Mouse (Mus musculus) monocyte, adult 5-6 weeks (primary cell): ENCODE data around the gene Ell. TPM values are rescaled to one million over a fixed set of nuclear protein-coding genes. Genes with fewer than 3 reads are reported as not detected.
A peak's percentile ranks its signal among the peaks of the same experiment; 100 is the strongest.

ENCODE experiments used
- ATAC-seq: fragments of 153-309, 156-312 bp; replicated peaks from 2 replicates; pipeline ENCODE4 v1.8.0; 2017; ENCODE audit warnings: mild to moderate bottlenecking; ENCODE audit not compliant: low TSS enrichment, insufficient number of reproducible peaks, severe bottlenecking, poor library complexity, low FRiP score
- total RNA-seq: library from RNA; stranded (forward); fragments of 200-1000, 200-491, 200-594 nt; gene quantifications from 3 replicates; pipeline ENCODE4 v1.2.3, GENCODE M21; 2017

Ell gene
- total RNA-seq, 1 experiment from 2014 or later, result 16.9 TPM

DNA sequence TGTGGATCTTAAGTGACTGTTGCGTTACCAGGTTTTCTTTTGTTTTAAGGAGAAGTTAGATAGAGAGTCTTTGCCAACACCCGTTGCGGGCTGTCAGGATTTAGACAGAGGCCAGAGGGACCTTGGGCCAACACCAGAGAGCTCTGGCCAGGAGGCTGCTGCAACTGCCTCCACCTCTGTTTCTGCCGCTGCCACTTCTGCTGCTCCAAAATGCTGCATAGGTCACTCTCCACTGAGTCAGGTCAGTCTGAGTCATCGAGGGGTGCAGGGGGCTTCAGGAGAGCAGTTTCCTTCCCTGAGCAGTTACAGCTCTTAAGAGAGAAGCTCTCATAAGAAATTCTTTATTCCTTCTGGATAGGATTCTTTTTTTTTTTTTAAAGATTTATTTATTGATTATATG lies 87.8 kb downstream of the Ell start:
- ATAC-seq, result no peak

- ATAC-seq, result no peak
These were observed 89.8 kb downstream of the Ell start for GRCm38 (mm10) chr8:70628986-70629490.

DNA sequence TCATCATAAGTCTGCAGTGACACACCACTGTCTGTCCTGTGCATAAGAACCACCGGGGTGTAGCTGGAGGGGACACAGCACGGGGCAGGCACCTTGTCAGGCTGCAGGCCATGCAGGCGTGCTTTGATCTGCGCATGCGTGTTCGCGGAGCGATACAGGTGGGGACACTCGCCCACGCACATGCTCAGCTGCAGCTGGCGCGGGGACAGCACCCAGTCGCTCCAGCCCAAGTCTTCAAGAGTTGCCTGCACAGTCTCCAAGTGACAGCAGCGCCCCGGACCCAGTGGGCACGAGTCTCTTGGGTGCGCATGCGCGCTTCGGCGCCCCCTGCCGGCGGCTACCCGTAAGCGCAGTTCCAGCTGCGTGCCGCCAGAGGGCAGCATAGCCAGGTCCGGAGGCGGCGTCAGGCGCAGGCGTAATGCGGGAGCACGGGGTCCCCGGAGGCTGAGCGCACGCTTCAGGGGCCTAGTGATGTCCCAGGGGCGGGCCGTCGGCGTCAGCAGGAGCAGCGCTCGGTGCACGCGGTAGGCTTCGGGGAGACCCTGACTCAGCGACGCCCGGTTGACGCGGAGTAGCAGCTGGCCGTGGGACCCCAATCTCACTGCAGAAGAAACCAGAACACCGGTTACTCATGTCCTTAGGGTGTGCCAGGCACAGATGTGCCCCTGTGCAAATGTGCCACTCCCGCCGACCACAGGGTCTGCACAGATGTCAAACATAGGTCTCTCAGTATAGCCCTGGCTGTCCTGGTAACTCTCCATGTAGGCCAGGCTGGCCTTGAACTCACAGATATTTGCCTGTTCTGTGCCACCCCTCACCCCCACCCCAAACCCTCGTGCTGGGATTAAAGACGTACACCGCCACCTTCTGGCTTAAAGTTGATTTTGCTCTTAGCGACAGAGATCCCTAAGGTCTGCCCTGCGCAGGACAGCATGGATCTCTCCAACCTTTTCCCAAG lies 90.6 kb downstream of the Ell start:
- peak; percentile 41; the same call in 1 of the 2 replicates for ATAC-seq

- no peak for ATAC-seq
These were observed 91.5 kb downstream of the Ell start for GRCm38 (mm10) chr8:70630532-70631381.

DNA sequence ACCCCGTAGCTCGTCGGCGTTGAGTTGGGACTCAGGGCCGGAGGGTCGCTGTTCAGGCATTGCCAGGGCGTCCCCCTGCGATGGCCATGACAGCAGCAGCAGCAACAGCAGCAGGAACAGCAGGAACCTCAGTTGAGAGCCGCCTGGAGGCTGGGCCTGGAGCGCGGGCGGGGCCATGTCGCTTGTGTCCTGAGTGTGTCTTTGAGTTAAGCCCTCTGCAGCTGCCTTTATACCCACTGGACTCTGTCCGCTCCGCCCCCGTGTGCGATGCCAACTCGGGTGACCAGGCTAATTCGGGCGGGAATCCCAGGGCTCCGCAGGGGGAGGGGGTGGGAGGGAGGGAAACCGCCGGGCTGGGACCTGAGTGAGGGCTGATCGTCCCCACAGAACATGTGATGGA lies 92.2 kb downstream of the Ell start:
- ATAC-seq, result no peak

DNA sequence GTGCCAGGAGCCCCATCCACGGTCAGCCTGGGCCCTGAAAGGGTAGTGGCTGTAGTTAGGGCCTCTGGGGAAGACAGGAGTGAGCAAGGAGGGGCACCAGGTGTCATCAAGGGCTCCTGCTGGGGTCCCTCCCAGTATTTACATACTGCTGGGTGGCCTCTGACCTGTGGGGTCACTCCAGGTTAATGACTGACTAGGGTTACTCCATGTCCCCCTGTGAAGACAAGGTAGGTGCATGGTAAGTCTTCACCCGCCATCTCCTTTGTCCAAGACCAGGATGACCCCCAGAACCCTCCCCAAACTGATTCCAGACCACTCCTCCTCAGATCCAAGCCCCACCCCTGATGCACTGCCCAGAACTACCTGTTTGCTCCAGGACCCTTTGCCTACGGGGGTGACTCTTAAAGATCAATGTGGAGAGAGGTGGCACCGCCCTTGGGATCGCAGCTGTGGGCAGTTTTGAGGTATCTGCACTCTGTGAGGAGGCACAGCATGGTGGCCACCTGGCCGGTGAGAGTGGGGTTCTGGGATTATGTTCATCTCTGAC lies 93.2 kb downstream of the Ell start, which contains the start of gene Gdf15:
Gdf15 (minus strand) TSS at position 111 of the 547 bp plus-strand sequence.
- ATAC-seq, result no peak

- ATAC-seq, result peak; percentile 71
These were observed 94.8 kb downstream of the Ell start for GRCm38 (mm10) chr8:70634066-70634465.

GRCm38 (mm10) chr8:70635527-70635926 lies 96.3 kb downstream of the Ell start:
- ATAC-seq, result peak; percentile 40; the same call in 1 of the 2 replicates

- ATAC-seq, result no peak
These were observed 97.6 kb downstream of the Ell start for GRCm38 (mm10) chr8:70636838-70637237.

DNA sequence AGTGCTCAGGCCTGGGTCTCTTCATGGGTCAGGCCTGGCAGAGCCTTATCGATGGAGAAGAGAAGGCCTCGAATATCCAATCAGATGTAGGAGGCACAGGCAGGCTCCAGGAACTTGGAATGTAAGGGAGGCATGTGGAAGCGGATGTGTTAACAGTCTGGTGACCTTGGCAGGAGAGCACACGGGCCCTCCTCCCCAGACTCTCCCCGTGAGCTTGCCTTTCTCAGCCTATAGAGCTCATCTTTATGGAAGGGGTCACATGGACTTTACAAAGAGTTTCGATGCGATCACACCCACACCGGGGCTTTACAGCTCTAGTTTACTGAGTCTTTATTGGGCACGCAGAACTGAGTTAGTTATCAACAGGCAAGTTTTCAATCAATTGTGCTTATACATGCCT lies 99.5 kb downstream of the Ell start:
- no peak for ATAC-seq

Other genes with a start within 250 kb of the Ell start
- gene Ddx49, start 237.0 kb upstream of the Ell start, total RNA-seq, result 74.6 to 94.0 TPM (median 75.3 TPM) in 3 replicates
- 79.7 to 131 TPM (median 108 TPM) in 3 replicates for gene Cope, start 236.9 kb upstream of the Ell start, total RNA-seq
- not detected in 3 replicates for gene Cers1, start 223.7 kb upstream of the Ell start, total RNA-seq
- not detected in 3 replicates for gene Gdf1, start 209.6 kb upstream of the Ell start, total RNA-seq
- gene Upf1, start 186.2 kb upstream of the Ell start, total RNA-seq, result 21.5 to 44.5 TPM (median 27.6 TPM) in 3 replicates
- gene Comp, start 165.9 kb upstream of the Ell start, total RNA-seq, result 0.11 to 4.1 TPM (median 0.19 TPM) in 3 replicates
- gene Crtc1, start 99.9 kb upstream of the Ell start, total RNA-seq, result 1.8 to 7.0 TPM (median 6.5 TPM) in 3 replicates
- gene Klhl26, start 62.5 kb upstream of the Ell start, total RNA-seq, result 3.3 to 8.3 TPM (median 3.4 TPM) in 3 replicates
- gene Tmem59l, start 52.1 kb upstream of the Ell start, total RNA-seq, result not detected in 3 replicates
- gene Crlf1, start 46.3 kb upstream of the Ell start, total RNA-seq, result not detected in 3 replicates
- gene Rex1bd, start 32.7 kb upstream of the Ell start, total RNA-seq, result 16.6 to 32.7 TPM (median 26.1 TPM) in 3 replicates
- gene Uba52, start 28.7 kb upstream of the Ell start, total RNA-seq, result 1,178 to 1,886 TPM (median 1,315 TPM) in 3 replicates
- 147 to 174 TPM (median 173 TPM) in 3 replicates for gene Fkbp8, start 11.7 kb upstream of the Ell start, total RNA-seq
- gene Kxd1, start 11.5 kb upstream of the Ell start, total RNA-seq, result 63.0 to 84.2 TPM (median 67.0 TPM) in 3 replicates
- gene Isyna1, start 54.9 kb downstream of the Ell start, total RNA-seq, result 9.3 to 16.3 TPM (median 15.3 TPM) in 3 replicates
- 83.1 to 151 TPM (median 94.1 TPM) in 3 replicates for gene Ssbp4, start 69.4 kb downstream of the Ell start, total RNA-seq
- gene Lrrc25, start 76.7 kb downstream of the Ell start, total RNA-seq, result 28.5 to 42.6 TPM (median 42.2 TPM) in 3 replicates
- 0.19 to 3.8 TPM in 2 of 3 replicates, not detected in the other for gene Gdf15, start 93.0 kb downstream of the Ell start, total RNA-seq
- gene Pgpep1, start 120.9 kb downstream of the Ell start, total RNA-seq, result 2.3 to 4.9 TPM (median 3.3 TPM) in 3 replicates
- gene Lsm4, start 133.8 kb downstream of the Ell start, total RNA-seq, result 69.1 to 93.3 TPM (median 80.9 TPM) in 3 replicates
- 131 to 182 TPM (median 168 TPM) in 3 replicates for gene Jund, start 159.5 kb downstream of the Ell start, total RNA-seq
- gene Iqcn, start 164.0 kb downstream of the Ell start, total RNA-seq, result 0.67 to 0.78 TPM in 2 of 3 replicates, not detected in the other
- gene Gm3336, start 179.1 kb downstream of the Ell start, total RNA-seq, result not detected in 3 replicates
- gene Pde4c, start 184.3 kb downstream of the Ell start, total RNA-seq, result 0.10 to 0.19 TPM in 2 of 3 replicates, not detected in the other
- gene Rab3a, start 215.2 kb downstream of the Ell start, total RNA-seq, result 0.85 to 5.4 TPM (median 2.5 TPM) in 3 replicates
- 2.0 to 11.3 TPM (median 4.8 TPM) in 3 replicates for gene Mpv17l2, start 221.5 kb downstream of the Ell start, total RNA-seq
- 5.5 to 12.7 TPM (median 10.3 TPM) in 3 replicates for gene Pik3r2, start 237.3 kb downstream of the Ell start, total RNA-seq